Comparison of ENCODE assay signal across 37 mouse cellular contexts in the genomic region with DNA sequence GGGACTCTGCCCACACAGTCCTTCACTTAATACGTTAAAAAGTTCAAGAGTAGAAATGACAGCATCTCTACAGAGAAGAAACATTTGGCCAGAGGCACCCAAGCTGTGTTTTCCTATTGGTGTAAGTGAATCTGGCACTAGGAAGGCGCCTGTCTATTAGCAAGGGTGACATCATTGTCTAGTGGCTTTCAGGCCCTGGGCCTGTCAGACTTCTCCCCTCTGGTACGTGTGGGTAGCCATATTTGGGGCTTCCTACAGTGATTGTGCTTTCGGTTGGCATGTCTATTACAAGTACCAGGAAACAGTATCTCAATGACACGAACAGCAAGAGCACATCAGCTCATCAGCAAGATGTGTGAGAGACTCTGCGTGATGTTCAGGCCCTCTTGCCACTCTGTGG. TPM values are rescaled to one million over a fixed set of nuclear protein-coding genes. Genes with fewer than 3 reads are reported as not detected.
"Had no signal": no experiment of that assay in that cellular context is flagged by ENCODE, and none has a peak within 500 bp of the region (broad histone marks: within the 10 kb centered on the region; RNA-seq: fewer than 3 reads in every experiment).

No protein-coding gene starts in this region.

- H3K4me1 ChIP-seq: intestine, embryonic 15.5 days; liver, embryonic 15.5 days had no signal

- H3K4me3 ChIP-seq: gastrocnemius, adult 2 months; hindbrain, embryonic 10.5 days; hindbrain, embryonic 12.5 days; intestine, embryonic 15.5 days; layer of hippocampus, adult 2 months; left cerebral cortex, adult 2 months; limb, embryonic 10.5 days; limb, embryonic 12.5 days; liver, embryonic 13.5 days; liver, embryonic 15.5 days had no signal

- H3K9me3 ChIP-seq: hindbrain, embryonic 10.5 days; hindbrain, embryonic 12.5 days; intestine, embryonic 15.5 days; limb, embryonic 10.5 days; limb, embryonic 12.5 days; liver, embryonic 13.5 days; liver, embryonic 15.5 days had no signal

- ATAC-seq: forebrain, embryonic 16.5 days; hindbrain, embryonic 16.5 days; inflammation-experienced regulatory T-cells, adult 6 months; intestine, embryonic 15.5 days; intestine, postnatal 0 days; liver, postnatal 0 days had no signal

- H3K36me3 ChIP-seq: hindbrain, embryonic 10.5 days; hindbrain, embryonic 12.5 days; intestine, embryonic 15.5 days; limb, embryonic 10.5 days; limb, embryonic 12.5 days; liver, embryonic 13.5 days; liver, embryonic 15.5 days had no signal

- DNase-seq: gastrocnemius, adult 2 months; gastrocnemius, postnatal 10 days; gastrocnemius, postnatal 25 days; heart, postnatal 10 days; kidney, adult 18-20 months; kidney, adult 8-10 months; kidney, postnatal 10 days; kidney, postnatal 25 days; kidney, postnatal 4 days; liver; liver, embryonic 13.5 days; liver, postnatal 0 days; lung, adult 2 months had no signal

- H3K27ac ChIP-seq: gastrocnemius, adult 2 months; hindbrain, embryonic 10.5 days; hindbrain, embryonic 12.5 days; hindbrain, embryonic 14.5 days; intestine, embryonic 15.5 days; layer of hippocampus, adult 2 months; left cerebral cortex, adult 2 months; limb, embryonic 10.5 days; limb, embryonic 12.5 days; liver, embryonic 13.5 days; liver, embryonic 15.5 days had no signal

- H3K9ac ChIP-seq: hindbrain, embryonic 12.5 days; hindbrain, embryonic 14.5 days; intestine, embryonic 15.5 days; limb, embryonic 12.5 days; liver, embryonic 13.5 days; liver, embryonic 15.5 days; liver, postnatal 0 days had no signal

- H3K27me3 ChIP-seq: intestine, embryonic 15.5 days; limb, embryonic 12.5 days; liver, embryonic 13.5 days; liver, embryonic 15.5 days had no signal

- H3K4me2 ChIP-seq: hindbrain, embryonic 12.5 days; hindbrain, embryonic 14.5 days; intestine, embryonic 15.5 days; limb, embryonic 12.5 days; liver, embryonic 11.5 days; liver, embryonic 13.5 days; liver, embryonic 15.5 days had no signal

RNA-seq across cellular contexts. Expression of gene 1700113H08Rik, which starts 18.5 kb away (rescaled TPM):
- total RNA-seq: gastrocnemius, postnatal 4 days; granulocyte monocyte progenitor cell, adult 5-6 weeks; layer of hippocampus, adult 2 months; layer of hippocampus, postnatal 10 days; layer of hippocampus, postnatal 25 days; left cerebral cortex, adult 2 months; left cerebral cortex, postnatal 14 days; left cerebral cortex, postnatal 36 days had no signal
- polyA plus RNA-seq: forebrain, embryonic 16.5 days; frontal cortex, adult 2 months; hindbrain, embryonic 14.5 days; inflammation-experienced regulatory T-cells, adult 6 months; intestine, embryonic 15.5 days; kidney, embryonic 14.5 days; kidney, embryonic 16.5 days; limb, embryonic 10.5 days; limb, embryonic 12.5 days; limb, embryonic 14.5 days; liver, embryonic 11.5 days; liver, embryonic 13.5 days; liver, embryonic 15.5 days; liver, postnatal 0 days; lung, adult 2 months had no signal

RNA-seq across cellular contexts. Expression of gene Stab2, which starts 31.5 kb away (rescaled TPM):
- total RNA-seq: granulocyte monocyte progenitor cell, adult 5-6 weeks had no signal
